Mouse (Mus musculus) G1E (cell line): ENCODE results near the gene Plekhm2.

Experiments used
- CTCF ChIP-seq: IDR thresholded peaks from 2 replicates; pipeline ENCODE4 v1.5.1; 2012; ENCODE audit warnings: low read depth, low read length, inconsistent platforms, mixed read lengths
- POLR2AphosphoS5 ChIP-seq: IDR thresholded peaks from 2 replicates; pipeline ENCODE4 v1.6.1; 2012; ENCODE audit warnings: low read depth, low read length, inconsistent platforms; ENCODE audit not compliant: insufficient replicate concordance

GRCm38 (mm10) chr4:141598894-141599250 lies 65.8 kb downstream of the Plekhm2 start:
- TF ChIP-seq CTCF (no peak), POLR2AphosphoS5 (no peak)
